ENCODE assay signal across 8 mouse cellular contexts in genomic region chr6:47835984-47836521, GRCm38 (mm10). TPM values are rescaled to one million over a fixed set of nuclear protein-coding genes. Genes with fewer than 3 reads are reported as not detected.
A peak's percentile ranks its signal among the peaks of the same experiment; 100 is the strongest.
DNase-seq lines count a peak whose midpoint lies in the region; ATAC-seq and TF ChIP-seq lines count a peak whose summit lies in the region.

No protein-coding gene starts in this region.

- ATAC-seq in forebrain, embryonic 11.5 days (replicated peaks; ENCODE audit: low FRiP score) = peak; percentile 82
- peak; percentile 81 for ATAC-seq in lung, embryonic 15.5 days (ENCODE audit: borderline replicate concordance, extremely low read depth, low FRiP score, low TSS enrichment)
- ATAC-seq in neutrophil, adult 5-6 weeks (ENCODE audit: extremely low read depth, insufficient number of reproducible peaks, low FRiP score, poor library complexity, severe bottlenecking) = peak; percentile 29; the same call in 1 of the 2 replicates

- H3K27me3 ChIP-seq in ES-Bruce4 (ENCODE audit: control insufficient read depth, insufficient read depth, low read length, poor library complexity, severe bottlenecking) = 0 out of 2 replicates have a peak, but pooled peaks cover 1% of the 10 kb centered on the region
- no peaks in the 10 kb centered on the region for H3K27me3 ChIP-seq in forebrain, embryonic 11.5 days (ENCODE audit: control insufficient read depth, insufficient read depth, low read length)
- H3K27me3 ChIP-seq in lung, embryonic 15.5 days = no peaks in the 10 kb centered on the region

- no peak overlapping the region for H3K27ac ChIP-seq in ES-Bruce4 (ENCODE audit: insufficient read depth, low read length)
- H3K27ac ChIP-seq in brown adipose tissue, adult 24 weeks (replicated peaks; ENCODE audit: low read depth, low read length) = peak overlapping the region; percentile 41
- peak overlapping the region; percentile 93 for H3K27ac ChIP-seq in forebrain, embryonic 11.5 days (ENCODE audit: low read depth, low read length)
- peak overlapping the region; percentile 95 for H3K27ac ChIP-seq in lung, embryonic 15.5 days

- no peaks in the 10 kb centered on the region for H3K36me3 ChIP-seq in ES-Bruce4 (ENCODE audit: control insufficient read depth, insufficient read depth, low read length, poor library complexity, severe bottlenecking)
- H3K36me3 ChIP-seq in forebrain, embryonic 11.5 days (ENCODE audit: control insufficient read depth, insufficient read depth, low read length) = no peaks in the 10 kb centered on the region
- peaks cover 4% of the 10 kb centered on the region; the same call in 1 of the 2 replicates for H3K36me3 ChIP-seq in lung, embryonic 15.5 days

- no peak for TF ChIP-seq EP300 in ES-Bruce4 (IDR thresholded peaks at IDR 0.05; ENCODE audit: insufficient read depth, low read depth, low read length)

- DNase-seq in forebrain, embryonic 11.5 days (ENCODE audit: low spot score) = peak; percentile 78
- peak; percentile 51 for DNase-seq in heart, postnatal 4 days
- peak; percentile 24 to 52 for DNase-seq in layer of hippocampus, adult 18-20 months (ENCODE audit: low spot score in 2 of 2)
- DNase-seq in testis, postnatal 10 days (ENCODE audit: low spot score) = peak; percentile 66

- peak overlapping the region; percentile 86 for H3K4me3 ChIP-seq in ES-Bruce4 (ENCODE audit: low read depth, low read length)
- peak overlapping the region; percentile 90 for H3K4me3 ChIP-seq in brown adipose tissue, adult 24 weeks (ENCODE audit: insufficient read depth, low read depth, low read length)
- peak overlapping the region; percentile 88 for H3K4me3 ChIP-seq in forebrain, embryonic 11.5 days (ENCODE audit: low read depth, low read length)
- H3K4me3 ChIP-seq in lung, embryonic 15.5 days = peak overlapping the region; percentile 95

- H3K4me2 ChIP-seq in forebrain, embryonic 11.5 days (ENCODE audit: low read depth, low read length, severe bottlenecking) = peak overlapping the region; percentile 71
- H3K4me2 ChIP-seq in lung, embryonic 15.5 days = peak overlapping the region; percentile 67

- under 1% methylated on average over 49 of the region's 49 CpGs for WGBS in forebrain, embryonic 11.5 days
- under 1% methylated on average over 49 of the region's 49 CpGs for WGBS in lung, embryonic 15.5 days

- no peak for TF ChIP-seq CTCF in ES-Bruce4 (IDR thresholded peaks at IDR 0.05; ENCODE audit: low read depth, low read length)

- H3K4me1 ChIP-seq in ES-Bruce4 (ENCODE audit: control insufficient read depth, insufficient read depth, low read length) = no peaks in the 10 kb centered on the region
- no peaks in the 10 kb centered on the region; the same call in none of the 2 replicates for H3K4me1 ChIP-seq in brown adipose tissue, adult 24 weeks (ENCODE audit: control insufficient read depth, insufficient read depth, insufficient read length, low read length)
- H3K4me1 ChIP-seq in forebrain, embryonic 11.5 days (replicated peaks; ENCODE audit: control insufficient read depth, insufficient read depth, low read length) = no peaks in the 10 kb centered on the region
- peaks cover 9% of the 10 kb centered on the region; the same call in 1 of the 2 replicates for H3K4me1 ChIP-seq in lung, embryonic 15.5 days

- TF ChIP-seq POLR2A in ES-Bruce4 (IDR thresholded peaks at IDR 0.05; ENCODE audit: insufficient read depth, low read length) = no peak

- peak overlapping the region; percentile 85 for H3K9ac ChIP-seq in ES-Bruce4 (ENCODE audit: low read depth, poor library complexity, severe bottlenecking)
- peak overlapping the region; percentile 86 for H3K9ac ChIP-seq in forebrain, embryonic 11.5 days (ENCODE audit: low read length)
- peak overlapping the region; percentile 92 for H3K9ac ChIP-seq in lung, embryonic 15.5 days

- no peaks in the 10 kb centered on the region for H3K9me3 ChIP-seq in ES-Bruce4 (replicated peaks; ENCODE audit: control insufficient read depth, insufficient read depth, low read length, poor library complexity, severe bottlenecking)
- H3K9me3 ChIP-seq in forebrain, embryonic 11.5 days (ENCODE audit: control insufficient read depth, low read length) = no peaks in the 10 kb centered on the region
- no peaks in the 10 kb centered on the region for H3K9me3 ChIP-seq in lung, embryonic 15.5 days

RNA-seq across cellular contexts. Expression of gene Zfp398, which starts 0.6 kb away (rescaled TPM):
- polyA plus RNA-seq in ES-Bruce4 (2011; ENCODE audit: insufficient read depth, insufficient read length, low read depth, missing spikeins) = 3.0 and 3.3 TPM in 2 replicates
- polyA plus RNA-seq in brown adipose tissue, adult 24 weeks (2012; ENCODE audit: insufficient read depth, insufficient read length, missing spikeins) = 2.6 and 3.3 TPM in 2 replicates
- 9.2 and 11.3 TPM in 2 replicates for polyA plus RNA-seq in forebrain, embryonic 11.5 days (2014; fragmentation: Nextera tagmentation; extraction: Ambion mirVana)
- 1 to 10 TPM; 7.4 to 7.7 TPM for total RNA-seq in heart, postnatal 4 days (2021)
- 10 to 100 TPM; 20.1 to 23.8 TPM for total RNA-seq in layer of hippocampus, adult 18-20 months (2021)
- polyA plus RNA-seq in lung, embryonic 15.5 days (2015; fragmentation: Nextera tagmentation; extraction: Ambion mirVana) = 8.8 and 9.3 TPM in 2 replicates
- total RNA-seq in neutrophil, adult 5-6 weeks (2017) = 30.8 and 33.1 TPM in 2 replicates

RNA-seq across cellular contexts. Expression of gene Zfp786, which starts 5.4 kb away (rescaled TPM):
- polyA plus RNA-seq in ES-Bruce4 (2011; ENCODE audit: insufficient read depth, insufficient read length, low read depth, missing spikeins) = 0.67 and 0.79 TPM in 2 replicates
- polyA plus RNA-seq in brown adipose tissue, adult 24 weeks (2012; ENCODE audit: insufficient read depth, insufficient read length, missing spikeins) = not detected in 2 replicates
- 7.3 and 7.6 TPM in 2 replicates for polyA plus RNA-seq in forebrain, embryonic 11.5 days (2014; fragmentation: Nextera tagmentation; extraction: Ambion mirVana)
- 1 to 10 TPM; 1.1 to 1.7 TPM for total RNA-seq in heart, postnatal 4 days (2021)
- 1 to 10 TPM; 4.9 to 5.0 TPM for total RNA-seq in layer of hippocampus, adult 18-20 months (2021)
- polyA plus RNA-seq in lung, embryonic 15.5 days (2015; fragmentation: Nextera tagmentation; extraction: Ambion mirVana) = 3.5 and 3.6 TPM in 2 replicates
- not detected in 2 replicates for total RNA-seq in neutrophil, adult 5-6 weeks (2017)

RNA-seq across cellular contexts. Expression of gene Pdia4, which starts 22.8 kb away (rescaled TPM):
- polyA plus RNA-seq in ES-Bruce4 (2011; ENCODE audit: insufficient read depth, insufficient read length, low read depth, missing spikeins) = 186 and 208 TPM in 2 replicates
- 30.2 and 50.2 TPM in 2 replicates for polyA plus RNA-seq in brown adipose tissue, adult 24 weeks (2012; ENCODE audit: insufficient read depth, insufficient read length, missing spikeins)
- 252 and 255 TPM in 2 replicates for polyA plus RNA-seq in forebrain, embryonic 11.5 days (2014; fragmentation: Nextera tagmentation; extraction: Ambion mirVana)
- 10 to 100 TPM; 65.1 to 69.8 TPM for total RNA-seq in heart, postnatal 4 days (2021)
- total RNA-seq in layer of hippocampus, adult 18-20 months (2021) = 10 to 100 TPM; 73.1 to 74.2 TPM
- 355 and 366 TPM in 2 replicates for polyA plus RNA-seq in lung, embryonic 15.5 days (2015; fragmentation: Nextera tagmentation; extraction: Ambion mirVana)
- 114 and 126 TPM in 2 replicates for total RNA-seq in neutrophil, adult 5-6 weeks (2017)

RNA-seq across cellular contexts. Expression of gene Zfp282, which starts 41.0 kb away (rescaled TPM):
- 2.7 and 3.3 TPM in 2 replicates for polyA plus RNA-seq in ES-Bruce4 (2011; ENCODE audit: insufficient read depth, insufficient read length, low read depth, missing spikeins)
- 1.6 and 1.7 TPM in 2 replicates for polyA plus RNA-seq in brown adipose tissue, adult 24 weeks (2012; ENCODE audit: insufficient read depth, insufficient read length, missing spikeins)
- polyA plus RNA-seq in forebrain, embryonic 11.5 days (2014; fragmentation: Nextera tagmentation; extraction: Ambion mirVana) = 17.8 and 19.4 TPM in 2 replicates
- total RNA-seq in heart, postnatal 4 days (2021) = 10 to 100 TPM; 10.1 to 10.4 TPM
- 10 to 100 TPM; 11.9 to 12.2 TPM for total RNA-seq in layer of hippocampus, adult 18-20 months (2021)
- 16.6 and 17.9 TPM in 2 replicates for polyA plus RNA-seq in lung, embryonic 15.5 days (2015; fragmentation: Nextera tagmentation; extraction: Ambion mirVana)
- 15.0 and 15.6 TPM in 2 replicates for total RNA-seq in neutrophil, adult 5-6 weeks (2017)

Comparison
In these comparisons a context has a peak if more than half of its experiments do, and no peak if none do; other contexts are left out.
1. ATAC-seq: peak in every context shown above with its lines; median percentile 82 in forebrain, embryonic 11.5 days; 81 in lung, embryonic 15.5 days; 29 in neutrophil, adult 5-6 weeks.